6 mouse cellular contexts compared by ENCODE assay signal in the genomic region with DNA sequence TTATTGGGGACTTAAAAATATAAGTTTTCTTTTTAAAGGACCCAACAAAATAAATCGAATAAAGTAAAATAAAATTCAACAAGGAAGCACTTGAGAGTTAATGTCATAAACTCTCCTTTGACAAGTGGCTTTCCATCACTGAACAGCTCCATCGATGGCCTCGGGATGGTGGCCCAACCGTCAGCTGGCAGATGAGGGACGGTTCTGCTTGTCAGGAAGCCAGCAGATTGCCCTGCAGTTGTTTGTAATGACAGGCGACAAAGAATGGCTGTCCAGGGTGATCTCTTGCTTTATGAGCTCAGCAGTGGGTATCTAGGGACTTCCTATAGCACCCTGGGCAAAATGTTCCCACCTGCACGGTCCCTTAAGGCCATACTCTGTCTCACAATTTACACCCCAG.
"Had no signal": no experiment of that assay in that cellular context is flagged by ENCODE, and none has a peak within 500 bp of the region (broad histone marks: within the 10 kb centered on the region; RNA-seq: fewer than 3 reads in every experiment).

No protein-coding gene starts in this region.

- DNase-seq: kidney, adult 9 months; kidney, postnatal 4 days; lung, postnatal 14 days; right cerebral cortex, postnatal 14 days; thymus, adult 2 months; thymus, postnatal 25 days had no signal
